Mouse (Mus musculus): ENCODE measurements at regions not wholly inside any gene's neighbourhood (a gene's known extent, or its start where the extent isn't known, plus 50 kb on each side); places are given as distances from the start of the nearest gene placed in this dataset.
A peak's percentile ranks its signal among the peaks of the same experiment; 100 is the strongest.

GRCm38 (mm10) chr7:36071774-36072173, 269.0 kb upstream of the Zfp507 start:
- Histone ChIP-seq H3K4me3 (ENCODE audit: low read depth, low read length) (peak overlapping the region; percentile 15; the same call in 1 of the 2 replicates), H3K4me2 (ENCODE audit: low read depth) (peak overlapping the region; percentile 36), H3K27me3 (ENCODE audit: control insufficient read depth, insufficient read depth, low read length) (no peaks in the 10 kb centered on the region), H3K9me3 (ENCODE audit: control insufficient read depth, low read length) (no peaks in the 10 kb centered on the region), H3K27ac (ENCODE audit: low read depth, low read length) (no peak overlapping the region), H3K9ac (ENCODE audit: low read length) (0 out of 2 replicates have a peak overlapping the region, but pooled peaks have one; percentile 29), H3K4me1 (ENCODE audit: control insufficient read depth, insufficient read depth, low read length) (peaks cover 14% of the 10 kb centered on the region), H3K36me3 (ENCODE audit: control insufficient read depth, insufficient read depth, low read length) (no peaks in the 10 kb centered on the region)
- WGBS: 13% methylated on average over 13 of the region's 13 CpGs
- ATAC-seq (ENCODE audit: insufficient read depth, low FRiP score, low TSS enrichment) (no peak), DNase-seq (ENCODE audit: low spot score) (peak; percentile 55)

- DNase-seq (ENCODE audit: low spot score) (no peak), ATAC-seq (ENCODE audit: insufficient read depth, low FRiP score, low TSS enrichment) (no peak)
- H3K4me1 ChIP-seq (ENCODE audit: control insufficient read depth, insufficient read depth, low read length): 0 out of 2 replicates have a peak, but pooled peaks cover 3% of the 10 kb centered on the region
- no peak overlapping the region for H3K9ac ChIP-seq (ENCODE audit: low read length)
- no peak overlapping the region for H3K4me2 ChIP-seq (ENCODE audit: low read depth)
- WGBS: 80% methylated on average over 3 of the region's 3 CpGs
- no peak overlapping the region for H3K4me3 ChIP-seq (ENCODE audit: low read depth, low read length)
- H3K27ac ChIP-seq (ENCODE audit: low read depth, low read length): no peak overlapping the region
- no peaks in the 10 kb centered on the region for H3K36me3 ChIP-seq (ENCODE audit: control insufficient read depth, insufficient read depth, low read length)
- no peaks in the 10 kb centered on the region for H3K9me3 ChIP-seq (ENCODE audit: control insufficient read depth, low read length)
- no peaks in the 10 kb centered on the region for H3K27me3 ChIP-seq (ENCODE audit: control insufficient read depth, insufficient read depth, low read length)
Measured at GRCm38 (mm10) chr7:36066725-36067124, 263.9 kb upstream of the Zfp507 start.

GRCm38 (mm10) chr7:36061679-36062078, 258.9 kb upstream of the Zfp507 start:
- Histone ChIP-seq H3K9me3 (ENCODE audit: control insufficient read depth, low read length) (no peaks in the 10 kb centered on the region), H3K27ac (ENCODE audit: low read depth, low read length) (no peak overlapping the region), H3K4me1 (ENCODE audit: control insufficient read depth, insufficient read depth, low read length) (0 out of 2 replicates have a peak, but pooled peaks cover 3% of the 10 kb centered on the region), H3K4me3 (ENCODE audit: low read depth, low read length) (no peak overlapping the region), H3K4me2 (ENCODE audit: low read depth) (no peak overlapping the region), H3K27me3 (ENCODE audit: control insufficient read depth, insufficient read depth, low read length) (no peaks in the 10 kb centered on the region), H3K36me3 (ENCODE audit: control insufficient read depth, insufficient read depth, low read length) (no peaks in the 10 kb centered on the region), H3K9ac (ENCODE audit: low read length) (no peak overlapping the region)
- ATAC-seq (ENCODE audit: insufficient read depth, low FRiP score, low TSS enrichment) (no peak), DNase-seq (ENCODE audit: low spot score) (no peak)
- WGBS: 87% methylated on average over 4 of the region's 4 CpGs

GRCm38 (mm10) chr7:36060426-36060825, 257.6 kb upstream of the Zfp507 start:
- no peak overlapping the region for H3K27ac ChIP-seq (ENCODE audit: low read depth, low read length)
- no peak overlapping the region for H3K4me2 ChIP-seq (ENCODE audit: low read depth)
- WGBS: 57% methylated on average over 4 of the region's 4 CpGs
- H3K36me3 ChIP-seq (ENCODE audit: control insufficient read depth, insufficient read depth, low read length): no peaks in the 10 kb centered on the region
- no peaks in the 10 kb centered on the region for H3K27me3 ChIP-seq (ENCODE audit: control insufficient read depth, insufficient read depth, low read length)
- no peak overlapping the region for H3K4me3 ChIP-seq (ENCODE audit: low read depth, low read length)
- 0 out of 2 replicates have a peak, but pooled peaks cover 2% of the 10 kb centered on the region for H3K4me1 ChIP-seq (ENCODE audit: control insufficient read depth, insufficient read depth, low read length)
- H3K9me3 ChIP-seq (ENCODE audit: control insufficient read depth, low read length): no peaks in the 10 kb centered on the region
- DNase-seq (ENCODE audit: low spot score) (no peak), ATAC-seq (ENCODE audit: insufficient read depth, low FRiP score, low TSS enrichment) (no peak)
- H3K9ac ChIP-seq (ENCODE audit: low read length): no peak overlapping the region

GRCm38 (mm10) chr7:36046053-36046452, 243.2 kb upstream of the Zfp507 start:
- DNase-seq (ENCODE audit: low spot score) (no peak), ATAC-seq (ENCODE audit: insufficient read depth, low FRiP score, low TSS enrichment) (no peak)
- no peak overlapping the region for H3K4me3 ChIP-seq (ENCODE audit: low read depth, low read length)
- no peak overlapping the region for H3K9ac ChIP-seq (ENCODE audit: low read length)
- no peaks in the 10 kb centered on the region for H3K4me1 ChIP-seq (ENCODE audit: control insufficient read depth, insufficient read depth, low read length)
- WGBS: 86% methylated on average over 8 of the region's 8 CpGs
- no peak overlapping the region for H3K27ac ChIP-seq (ENCODE audit: low read depth, low read length)
- H3K36me3 ChIP-seq (ENCODE audit: control insufficient read depth, insufficient read depth, low read length): no peaks in the 10 kb centered on the region
- H3K9me3 ChIP-seq (ENCODE audit: control insufficient read depth, low read length): no peaks in the 10 kb centered on the region
- no peaks in the 10 kb centered on the region for H3K27me3 ChIP-seq (ENCODE audit: control insufficient read depth, insufficient read depth, low read length)
- H3K4me2 ChIP-seq (ENCODE audit: low read depth): no peak overlapping the region

GRCm38 (mm10) chr7:36031881-36032280, 229.1 kb upstream of the Zfp507 start:
- ATAC-seq (ENCODE audit: insufficient read depth, low FRiP score, low TSS enrichment) (no peak), DNase-seq (ENCODE audit: low spot score) (no peak)
- H3K27me3 ChIP-seq (ENCODE audit: control insufficient read depth, insufficient read depth, low read length): no peaks in the 10 kb centered on the region
- H3K36me3 ChIP-seq (ENCODE audit: control insufficient read depth, insufficient read depth, low read length): no peaks in the 10 kb centered on the region
- no peaks in the 10 kb centered on the region for H3K9me3 ChIP-seq (ENCODE audit: control insufficient read depth, low read length)
- no peaks in the 10 kb centered on the region for H3K4me1 ChIP-seq (ENCODE audit: control insufficient read depth, insufficient read depth, low read length)
- no peak overlapping the region for H3K4me3 ChIP-seq (ENCODE audit: low read depth, low read length)
- H3K27ac ChIP-seq (ENCODE audit: low read depth, low read length): no peak overlapping the region
- H3K4me2 ChIP-seq (ENCODE audit: low read depth): no peak overlapping the region
- no peak overlapping the region for H3K9ac ChIP-seq (ENCODE audit: low read length)
- WGBS: 98% methylated on average over 3 of the region's 3 CpGs

- DNase-seq (ENCODE audit: low spot score) (no peak), ATAC-seq (ENCODE audit: insufficient read depth, low FRiP score, low TSS enrichment) (no peak)
- Histone ChIP-seq H3K4me2 (ENCODE audit: low read depth) (no peak overlapping the region), H3K36me3 (ENCODE audit: control insufficient read depth, insufficient read depth, low read length) (no peaks in the 10 kb centered on the region), H3K4me1 (ENCODE audit: control insufficient read depth, insufficient read depth, low read length) (no peaks in the 10 kb centered on the region), H3K4me3 (ENCODE audit: low read depth, low read length) (no peak overlapping the region), H3K27ac (ENCODE audit: low read depth, low read length) (no peak overlapping the region), H3K9me3 (ENCODE audit: control insufficient read depth, low read length) (no peaks in the 10 kb centered on the region), H3K27me3 (ENCODE audit: control insufficient read depth, insufficient read depth, low read length) (no peaks in the 10 kb centered on the region), H3K9ac (ENCODE audit: low read length) (no peak overlapping the region)
- 90% methylated on average over 10 of the region's 10 CpGs for WGBS
Measured at GRCm38 (mm10) chr7:36023015-36023414, 220.2 kb upstream of the Zfp507 start.

- H3K4me1 ChIP-seq (ENCODE audit: control insufficient read depth, insufficient read depth, low read length): no peaks in the 10 kb centered on the region; the same call in 1 of the 2 replicates
- DNase-seq (ENCODE audit: low spot score) (no peak), ATAC-seq (ENCODE audit: insufficient read depth, low FRiP score, low TSS enrichment) (no peak)
- no peaks in the 10 kb centered on the region for H3K27me3 ChIP-seq (ENCODE audit: control insufficient read depth, insufficient read depth, low read length)
- H3K9me3 ChIP-seq (ENCODE audit: control insufficient read depth, low read length): no peaks in the 10 kb centered on the region
- H3K4me2 ChIP-seq (ENCODE audit: low read depth): no peak overlapping the region
- H3K9ac ChIP-seq (ENCODE audit: low read length): no peak overlapping the region
- 77% methylated on average over 6 of the region's 6 CpGs for WGBS
- H3K36me3 ChIP-seq (ENCODE audit: control insufficient read depth, insufficient read depth, low read length): no peaks in the 10 kb centered on the region
- no peak overlapping the region for H3K27ac ChIP-seq (ENCODE audit: low read depth, low read length)
- H3K4me3 ChIP-seq (ENCODE audit: low read depth, low read length): no peak overlapping the region
Measured at GRCm38 (mm10) chr7:36022489-36022888, 219.7 kb upstream of the Zfp507 start.

GRCm38 (mm10) chr7:36016926-36017753, 214.3 kb upstream of the Zfp507 start:
- peak overlapping the region; percentile 9 for H3K4me2 ChIP-seq (ENCODE audit: low read depth)
- no peaks in the 10 kb centered on the region for H3K27me3 ChIP-seq (ENCODE audit: control insufficient read depth, insufficient read depth, low read length)
- H3K9me3 ChIP-seq (ENCODE audit: control insufficient read depth, low read length): no peaks in the 10 kb centered on the region
- H3K36me3 ChIP-seq (ENCODE audit: control insufficient read depth, insufficient read depth, low read length): no peaks in the 10 kb centered on the region
- 30% methylated on average over 19 of the region's 19 CpGs for WGBS
- peak overlapping the region; percentile 49 for H3K27ac ChIP-seq (ENCODE audit: low read depth, low read length)
- ATAC-seq (ENCODE audit: insufficient read depth, low FRiP score, low TSS enrichment) (peak; percentile 93), DNase-seq (ENCODE audit: low spot score) (peak; percentile 78)
- no peak overlapping the region for H3K4me3 ChIP-seq (ENCODE audit: low read depth, low read length)
- no peak overlapping the region for H3K9ac ChIP-seq (ENCODE audit: low read length)
- H3K4me1 ChIP-seq (ENCODE audit: control insufficient read depth, insufficient read depth, low read length): no peaks in the 10 kb centered on the region; the same call in 1 of the 2 replicates
